Mouse (Mus musculus) heart, embryonic 15.5 days (tissue): ENCODE results near the gene Olfr1065. TPM values are rescaled to one million over a fixed set of nuclear protein-coding genes. Genes with fewer than 3 reads are reported as not detected.

Experiments
- polyA plus RNA-seq: library from polyadenylated mRNA; unstranded; fragments of >200 nt; fragmentation: Nextera tagmentation; extraction: Ambion mirVana; gene quantifications from 2 replicates; pipeline ENCODE4 v1.2.1, GENCODE M21; 2015

Gene Olfr1065
- polyA plus RNA-seq, 1 experiment from 2014 or later = not detected

Other genes starting within 250 kb of the Olfr1065 start
- not detected in 2 replicates for gene Olfr1045, start 247.6 kb downstream of the Olfr1065 start, polyA plus RNA-seq
- not detected in 2 replicates for gene Olfr1046, start 231.3 kb downstream of the Olfr1065 start, polyA plus RNA-seq
- not detected in 2 replicates for gene Olfr1047, start 219.2 kb downstream of the Olfr1065 start, polyA plus RNA-seq
- not detected in 2 replicates for gene Olfr1048, start 210.3 kb downstream of the Olfr1065 start, polyA plus RNA-seq
- gene Olfr1049, start 192.3 kb downstream of the Olfr1065 start, polyA plus RNA-seq = not detected in 2 replicates
- not detected in 2 replicates for gene Olfr1051, start 171.5 kb downstream of the Olfr1065 start, polyA plus RNA-seq
- gene Olfr1052, start 158.1 kb downstream of the Olfr1065 start, polyA plus RNA-seq = not detected in 2 replicates
- gene Olfr1053, start 135.3 kb downstream of the Olfr1065 start, polyA plus RNA-seq = not detected in 2 replicates
- gene Olfr1054, start 115.2 kb downstream of the Olfr1065 start, polyA plus RNA-seq = not detected in 2 replicates
- not detected in 2 replicates for gene Olfr1055, start 100.3 kb downstream of the Olfr1065 start, polyA plus RNA-seq
- gene Olfr1056, start 88.1 kb downstream of the Olfr1065 start, polyA plus RNA-seq = not detected in 2 replicates
- gene Olfr1057, start 72.2 kb downstream of the Olfr1065 start, polyA plus RNA-seq = not detected in 2 replicates
- not detected in 2 replicates for gene Olfr1058, start 62.0 kb downstream of the Olfr1065 start, polyA plus RNA-seq
- not detected in 2 replicates for gene Olfr1061, start 36.5 kb downstream of the Olfr1065 start, polyA plus RNA-seq
- not detected in 2 replicates for gene Olfr1062, start 23.8 kb downstream of the Olfr1065 start, polyA plus RNA-seq
- not detected in 2 replicates for gene Olfr1066, start 5.7 kb upstream of the Olfr1065 start, polyA plus RNA-seq
- not detected in 2 replicates for gene Olfr228, start 36.8 kb upstream of the Olfr1065 start, polyA plus RNA-seq
- gene Olfr1076, start 57.9 kb upstream of the Olfr1065 start, polyA plus RNA-seq = not detected in 2 replicates
- gene Olfr1079, start 91.9 kb upstream of the Olfr1065 start, polyA plus RNA-seq = not detected in 2 replicates
- gene Olfr1080, start 107.6 kb upstream of the Olfr1065 start, polyA plus RNA-seq = not detected in 2 replicates
- not detected in 2 replicates for gene Olfr1082, start 148.4 kb upstream of the Olfr1065 start, polyA plus RNA-seq
- gene Olfr1084, start 189.1 kb upstream of the Olfr1065 start, polyA plus RNA-seq = not detected in 2 replicates
- not detected in 2 replicates for gene Olfr1085, start 211.4 kb upstream of the Olfr1065 start, polyA plus RNA-seq
- not detected in 2 replicates for gene Olfr1086, start 229.5 kb upstream of the Olfr1065 start, polyA plus RNA-seq
- not detected in 2 replicates for gene Olfr1087, start 247.8 kb upstream of the Olfr1065 start, polyA plus RNA-seq